Mouse (Mus musculus) erythroid progenitor cell, adult 5-6 weeks (primary cell): ENCODE results near the gene Lrrc58. TPM values are rescaled to one million over a fixed set of nuclear protein-coding genes. Genes with fewer than 3 reads are reported as not detected.

Source experiments
- ATAC-seq: replicated peaks from 2 replicates; pipeline ENCODE4 v1.8.0; 2016; ENCODE audit warnings: moderate number of reproducible peaks, mild to moderate bottlenecking, moderate TSS enrichment, inconsistent platforms; ENCODE audit not compliant: poor library complexity, low FRiP score, severe bottlenecking
- total RNA-seq, 2 experiments: library from RNA; stranded (forward) in 1 of 2; stranded (reverse) in 1 of 2; fragments of 150-400 nt in 1 of 2; fragments of 186-747, 209-891 nt in 1 of 2; gene quantifications; 2 replicates each; pipeline versions ENCODE4 v1.2.3 to v1.2.4; 2015 to 2017; ENCODE audit warnings: low replicate concordance in 2 of 2

The Lrrc58 gene
- total RNA-seq (2015; ENCODE audit: low replicate concordance): 8.8 and 9.7 TPM in 2 replicates
- total RNA-seq (2017; ENCODE audit: low replicate concordance): 3.9 and 4.7 TPM in 2 replicates

DNA sequence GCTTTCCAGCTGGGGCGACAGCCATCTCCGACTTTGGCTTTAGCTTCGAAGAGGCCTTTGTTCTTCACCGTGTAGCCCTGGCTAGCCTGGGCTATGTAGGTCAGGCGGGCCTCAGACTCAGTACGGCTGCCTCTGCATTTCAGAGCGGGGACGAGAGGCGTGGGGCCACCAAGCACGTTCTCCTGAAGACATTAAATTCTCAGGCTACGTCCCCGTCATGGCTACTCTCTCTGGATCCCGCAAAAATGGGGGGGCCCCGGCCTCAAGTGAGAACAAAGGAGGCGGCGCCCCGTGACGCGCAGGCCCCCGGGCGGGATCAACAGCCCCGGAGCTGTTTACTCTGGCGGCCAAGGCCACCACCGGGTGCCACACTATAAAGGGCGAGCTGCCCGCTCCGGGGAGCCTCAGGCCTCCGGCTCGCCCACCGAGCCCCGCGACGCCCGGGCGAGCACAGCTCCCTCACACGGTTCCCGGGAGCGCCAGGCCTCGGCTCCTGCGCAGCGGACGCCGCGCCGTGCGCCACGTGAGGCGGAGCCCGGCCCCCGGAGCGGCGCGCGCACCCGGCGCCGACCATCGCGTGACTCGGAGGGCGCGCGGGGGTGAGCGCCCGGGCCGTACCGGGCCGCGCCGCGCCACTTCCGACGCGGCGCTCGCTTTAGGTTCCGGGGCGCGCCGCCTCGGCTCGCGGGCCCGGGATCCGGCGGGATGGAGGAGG is at the start of gene Lrrc58:
Gene Lrrc58 (plus strand): TSS at position 599 of the 715 bp plus-strand sequence.
- ATAC-seq: no peak

DNA sequence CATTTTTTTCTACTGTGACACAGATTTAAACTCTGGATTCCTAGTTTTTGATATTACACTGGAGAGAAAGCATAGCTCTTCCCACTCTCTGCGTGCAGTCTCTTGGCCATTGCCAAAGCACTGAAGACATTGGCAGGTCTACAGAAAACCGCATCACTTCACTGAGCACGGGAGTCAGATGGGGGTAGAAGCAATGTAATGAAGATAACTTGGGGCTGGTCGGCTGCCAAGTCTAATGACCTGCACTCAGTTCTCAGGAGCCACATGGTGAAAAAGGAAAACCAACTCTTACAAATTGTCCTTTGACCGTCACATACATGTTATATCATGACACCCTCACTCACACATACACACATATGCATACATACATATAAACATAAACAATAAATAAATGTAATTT is 44.2 kb upstream of the Lrrc58 start:
- no peak for ATAC-seq

DNA sequence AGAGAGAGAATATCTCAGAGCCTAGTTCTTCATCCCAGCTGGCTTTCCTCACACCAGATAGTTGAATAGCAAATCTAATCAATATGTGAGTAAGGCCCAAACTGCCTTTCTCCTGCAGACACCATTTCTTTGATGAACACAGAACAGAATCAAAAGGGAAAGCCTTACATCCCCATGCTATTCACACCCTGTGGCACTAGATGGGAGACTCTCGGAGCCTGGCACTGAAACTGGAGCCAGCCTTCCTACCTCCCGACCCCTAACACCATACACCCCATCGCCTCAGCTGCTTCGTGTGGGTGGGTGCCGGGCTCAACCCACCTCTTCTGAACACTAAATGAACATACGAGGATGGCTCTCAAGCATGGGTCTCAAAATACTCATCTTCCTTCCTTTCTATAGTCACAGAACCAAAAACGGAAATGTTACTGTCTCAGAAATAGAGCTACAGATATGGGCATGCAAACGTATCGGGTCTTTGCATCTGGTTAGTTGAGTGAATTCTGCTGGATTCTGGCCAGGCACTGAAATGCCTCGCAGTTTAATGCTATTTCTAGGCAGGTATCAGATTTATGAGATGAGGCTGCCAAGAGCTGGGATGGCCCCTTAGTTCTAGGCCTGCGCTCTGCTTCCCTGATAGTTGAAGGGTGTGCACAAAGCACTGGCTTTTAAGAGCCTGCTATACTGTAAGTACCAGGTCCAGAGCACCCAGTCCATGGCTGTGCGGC is 43.2 kb upstream of the Lrrc58 start:
- no peak for ATAC-seq

DNA sequence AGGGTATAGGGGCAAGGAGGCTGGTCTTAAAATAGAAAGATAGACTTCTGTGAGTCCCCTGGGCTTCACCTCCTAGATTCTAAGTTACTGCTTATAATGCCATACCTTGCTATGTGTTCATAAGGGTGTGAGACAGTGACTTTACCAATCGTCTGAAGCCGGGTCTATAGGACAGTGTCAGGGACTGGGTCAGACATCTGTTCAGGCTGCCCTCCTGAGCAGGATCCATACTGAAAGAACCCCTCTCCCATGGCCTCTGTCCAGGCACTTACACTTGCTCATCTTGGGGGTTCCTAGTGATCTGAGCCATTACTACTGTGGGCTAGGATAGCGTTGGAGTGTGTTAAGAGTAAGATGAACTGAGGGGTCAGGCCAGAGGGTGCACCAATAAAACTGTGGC is 41.9 kb upstream of the Lrrc58 start:
- no peak for ATAC-seq

DNA sequence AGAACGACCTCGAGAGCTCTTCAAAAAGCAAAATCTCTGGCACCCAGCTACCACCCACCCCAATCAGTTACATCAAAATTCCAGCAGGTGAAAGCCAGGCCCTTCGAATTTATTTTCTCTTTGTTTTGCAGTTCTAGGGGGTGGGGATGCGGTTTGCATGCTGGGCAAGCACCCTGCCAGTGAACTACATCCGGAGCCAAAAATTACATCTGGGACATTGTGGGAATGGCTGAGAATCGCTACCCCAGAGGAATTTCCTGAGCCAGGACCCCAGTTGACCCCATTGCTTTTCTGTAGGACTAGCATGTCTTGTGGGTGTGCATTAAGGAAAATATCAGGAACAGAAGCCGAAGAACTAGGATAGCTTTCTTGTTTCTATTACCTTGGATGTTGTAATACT is 37.1 kb upstream of the Lrrc58 start:
- ATAC-seq: no peak

DNA sequence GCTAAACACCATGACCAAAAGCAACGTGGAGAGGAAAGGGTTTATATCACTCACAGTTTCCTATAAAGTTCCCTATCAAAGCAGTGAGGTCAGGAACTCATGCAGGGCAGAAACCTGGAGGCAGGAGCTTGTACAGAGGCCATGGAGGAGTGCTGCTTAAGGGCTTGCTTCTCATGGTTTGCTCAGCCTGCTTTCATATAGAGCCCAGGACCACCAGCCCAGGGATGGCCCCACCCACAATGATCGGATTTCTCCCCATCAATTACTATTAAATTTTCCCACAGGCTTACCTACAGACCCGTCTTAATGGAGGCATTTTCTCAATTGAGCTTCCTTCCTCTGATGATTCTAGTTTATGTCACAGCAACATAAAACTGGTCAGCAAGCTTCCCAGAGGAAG is 30.6 kb upstream of the Lrrc58 start:
- ATAC-seq: no peak

DNA sequence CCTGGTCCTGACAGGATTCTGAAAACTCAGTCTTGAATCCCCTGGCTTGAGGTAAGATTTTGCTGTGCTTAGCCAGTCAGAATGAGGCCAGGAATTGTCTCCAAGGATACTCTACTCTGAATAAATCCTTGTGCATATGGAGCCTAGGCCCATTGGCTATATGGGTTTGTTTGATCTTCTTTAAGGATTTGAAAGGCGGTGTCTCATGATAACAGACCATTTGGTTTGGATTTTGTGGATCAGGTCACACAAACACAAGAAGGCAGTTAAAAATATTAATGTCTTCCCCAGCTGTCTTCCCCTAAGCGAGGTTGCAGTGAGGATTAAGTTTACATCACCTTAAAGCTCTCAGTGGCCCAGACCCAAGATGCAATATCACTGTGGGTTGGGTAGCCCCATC is 25.8 kb upstream of the Lrrc58 start:
- no peak for ATAC-seq

DNA sequence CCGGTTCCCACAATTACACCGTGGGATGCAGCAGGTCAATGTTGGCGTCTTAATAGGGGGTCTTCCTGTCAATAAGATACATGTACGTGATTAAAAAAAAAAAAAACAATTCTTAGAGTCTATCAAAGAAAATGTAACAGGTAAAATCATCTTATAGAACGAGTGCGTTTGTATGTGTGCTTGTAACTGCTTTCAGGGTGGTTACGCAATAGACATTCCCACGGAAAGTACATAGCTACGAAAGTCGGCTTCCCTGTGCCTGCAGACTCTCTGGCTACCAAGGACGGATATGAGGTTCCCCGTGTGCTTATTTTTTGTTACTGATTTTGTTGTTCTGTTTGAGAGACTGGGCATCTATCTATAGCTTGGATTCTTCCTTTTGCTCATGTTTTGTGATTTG is 24.4 kb upstream of the Lrrc58 start:
- ATAC-seq: no peak

DNA sequence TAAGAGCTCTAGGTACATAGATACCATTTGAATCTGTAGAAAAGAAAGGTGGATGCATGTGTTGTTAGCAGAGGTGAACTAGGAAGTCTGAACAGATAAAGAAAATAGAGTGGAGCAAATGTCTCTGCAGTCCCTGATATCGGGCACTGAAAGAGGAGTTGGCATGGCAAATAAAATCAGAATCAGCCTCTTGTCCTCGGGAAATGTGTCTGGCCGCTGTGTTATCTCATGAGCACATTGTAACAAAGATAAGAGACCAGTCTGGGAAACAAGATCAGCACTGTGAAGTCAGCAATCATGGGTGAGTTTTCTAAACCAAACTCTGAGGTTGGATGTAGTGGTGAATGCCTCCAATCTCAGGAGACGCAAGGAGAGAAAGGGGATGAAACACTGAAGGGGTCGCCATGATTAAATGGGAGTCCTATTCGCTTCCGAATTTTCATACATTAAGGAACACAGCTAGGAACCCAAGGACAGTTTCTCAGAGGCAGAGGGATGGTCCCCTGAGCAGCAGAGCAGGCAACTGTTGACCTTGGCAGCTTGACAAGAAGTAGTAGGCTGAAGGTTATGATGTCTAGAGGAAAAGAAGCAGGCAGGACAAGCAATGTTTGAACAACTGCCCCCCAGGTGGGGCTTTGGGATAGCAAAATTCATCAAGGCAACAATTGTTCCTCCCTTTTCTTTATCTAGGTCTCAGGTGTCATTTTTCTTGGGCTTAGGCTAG is 22.8 kb upstream of the Lrrc58 start:
- ATAC-seq: no peak

DNA sequence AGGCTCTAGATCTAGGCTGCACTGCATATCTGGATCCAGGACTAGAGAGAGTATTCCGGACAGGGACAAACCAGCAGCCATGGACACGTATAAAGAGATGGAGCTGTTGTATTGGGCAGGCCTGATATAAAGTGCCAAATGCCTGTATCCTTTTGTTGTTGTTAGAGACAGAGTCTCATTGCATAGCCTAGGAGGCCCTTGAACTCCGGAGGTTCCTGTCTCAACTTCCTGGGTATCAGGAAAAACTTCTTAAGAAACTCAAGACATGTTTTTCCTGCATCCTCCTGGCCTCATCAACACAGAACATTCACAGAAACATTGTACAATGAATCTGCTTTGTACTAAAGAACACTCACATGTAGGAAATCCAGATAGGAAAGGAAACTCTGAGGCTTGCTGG is 21.1 kb upstream of the Lrrc58 start:
- no peak for ATAC-seq

DNA sequence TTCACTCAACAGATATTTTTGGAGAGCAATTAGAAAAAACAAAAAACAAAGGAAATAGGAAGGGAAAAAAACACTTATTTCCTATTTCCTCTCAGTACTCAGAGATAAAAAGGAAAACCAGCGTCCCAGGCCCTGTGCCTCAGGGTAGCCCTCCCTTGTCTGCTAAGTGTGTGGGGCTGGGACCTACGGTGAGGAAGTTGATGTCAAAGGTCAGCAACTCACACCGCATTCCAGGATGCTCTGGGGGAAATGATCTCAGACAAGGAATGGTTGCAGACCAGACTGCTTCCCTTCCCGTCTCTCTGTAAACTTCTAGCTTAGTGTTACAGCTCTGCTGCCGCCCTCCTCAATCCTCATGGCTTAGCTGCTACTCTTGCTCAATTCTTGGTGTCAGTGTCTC is 16.8 kb upstream of the Lrrc58 start:
- no peak for ATAC-seq

DNA sequence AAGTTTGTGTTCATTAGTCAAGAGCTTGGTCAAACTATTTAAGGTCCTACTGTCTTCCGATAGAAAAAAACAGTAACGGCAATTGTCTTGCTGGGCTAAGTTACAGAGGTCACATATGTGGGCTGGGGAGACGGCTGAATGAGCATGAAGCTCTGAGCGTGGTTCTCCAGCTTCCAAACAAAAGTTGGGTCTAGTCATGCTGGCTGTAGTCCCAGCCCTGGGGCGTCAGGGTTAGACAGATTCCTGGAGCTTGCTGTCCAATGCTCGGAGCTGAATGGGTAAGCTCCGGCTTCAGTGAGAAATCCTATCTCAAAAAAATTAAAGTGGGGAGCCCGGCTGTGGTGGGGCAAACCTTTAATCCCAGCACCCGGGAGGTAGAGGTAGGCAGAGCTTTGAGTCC is 14.9 kb upstream of the Lrrc58 start:
- ATAC-seq: no peak

DNA sequence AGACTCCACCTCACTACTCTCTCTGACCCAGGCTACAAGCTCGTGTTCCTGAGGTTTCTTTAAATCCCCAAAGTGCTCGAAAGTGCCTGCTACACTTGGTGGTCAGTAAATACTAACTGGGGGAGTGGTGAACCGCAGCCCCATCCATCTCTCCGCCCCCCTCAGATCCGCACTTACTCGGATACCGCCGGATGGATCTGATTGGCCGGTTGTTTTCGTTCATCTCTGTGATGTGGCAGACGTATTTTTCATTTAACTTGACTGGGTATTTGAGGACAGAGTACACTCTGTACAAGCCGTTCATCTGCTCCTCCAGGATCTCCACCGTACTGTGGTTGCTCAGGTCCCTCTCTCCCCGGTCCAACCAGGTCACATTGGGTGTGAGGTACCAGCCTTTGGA is 14.1 kb upstream of the Lrrc58 start:
- no peak for ATAC-seq

DNA sequence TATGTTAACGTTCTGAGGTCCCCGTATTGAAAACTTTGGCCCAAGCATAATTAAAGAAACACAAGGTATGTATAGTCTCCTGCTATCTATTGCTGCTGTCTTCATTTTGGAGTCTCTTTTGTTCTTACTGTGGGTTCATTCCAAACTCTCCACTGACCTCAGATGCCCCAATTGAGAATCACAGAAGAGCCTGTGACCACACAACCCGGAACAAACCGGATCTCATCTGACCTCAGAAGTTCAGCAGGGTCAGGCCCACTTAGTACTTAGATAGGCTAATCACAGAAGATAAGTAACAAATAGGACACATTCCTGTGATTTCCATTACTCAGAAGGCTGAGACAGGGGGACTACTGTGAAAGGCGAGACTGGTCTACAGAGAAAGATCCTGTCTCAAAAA is 13.6 kb upstream of the Lrrc58 start:
- no peak for ATAC-seq

DNA sequence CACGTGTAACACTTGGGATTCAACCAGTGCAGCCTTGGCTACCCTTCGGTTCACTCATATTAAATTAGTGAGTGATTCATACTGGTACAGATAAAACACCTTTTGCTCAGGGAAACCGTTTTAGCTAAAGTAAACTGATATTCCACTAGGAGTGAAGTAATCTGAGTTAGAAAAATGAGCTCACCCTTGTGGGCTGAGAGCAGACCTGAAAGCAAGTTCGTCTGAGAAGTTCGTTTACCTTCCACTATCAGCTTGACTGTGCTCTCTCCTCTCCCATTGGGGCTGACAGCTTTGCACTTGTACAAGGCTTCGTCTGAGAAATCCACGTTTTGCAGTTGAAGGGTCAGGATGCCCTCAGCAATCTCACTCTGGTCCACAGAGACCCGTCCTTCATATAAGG is 12.6 kb upstream of the Lrrc58 start:
- no peak for ATAC-seq

DNA sequence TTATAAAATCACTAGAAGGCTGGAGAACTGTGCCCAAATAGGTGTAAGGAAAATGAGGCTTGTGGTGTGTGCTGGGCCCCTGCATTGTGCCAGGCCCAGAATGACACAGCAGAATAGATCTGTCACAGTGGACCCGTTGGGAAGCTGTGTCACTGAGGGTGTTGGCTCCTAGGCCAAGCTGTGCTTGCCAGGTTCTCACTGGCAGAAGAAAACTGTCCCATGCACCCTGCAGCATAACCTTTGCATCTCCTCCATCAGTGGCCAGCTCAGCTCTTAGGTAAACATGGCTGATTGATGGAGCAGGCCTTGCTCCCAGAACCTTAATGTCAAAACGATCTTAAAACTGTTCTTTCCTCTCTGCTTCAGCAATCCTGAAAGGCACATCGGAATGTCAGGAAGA is 11.9 kb upstream of the Lrrc58 start:
- ATAC-seq: no peak

DNA sequence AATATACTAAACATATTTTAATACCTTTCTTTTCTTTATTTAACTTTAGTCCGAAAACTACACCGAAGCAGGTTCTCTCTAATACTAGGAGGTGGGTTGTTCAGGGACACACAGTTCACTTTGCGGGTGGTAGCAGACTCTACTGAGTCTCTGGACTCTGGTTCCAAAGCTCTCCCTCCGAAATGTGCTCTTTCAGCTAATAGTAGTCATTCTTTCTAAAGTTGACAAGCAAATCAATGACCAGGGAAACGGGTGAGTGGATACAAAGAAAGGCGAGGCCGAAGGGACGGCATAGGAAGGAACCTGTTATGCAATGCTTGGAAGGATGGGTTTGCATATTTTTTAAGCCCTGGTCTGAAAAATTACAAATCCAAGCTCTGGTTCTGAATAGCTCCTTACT is 10.7 kb upstream of the Lrrc58 start:
- ATAC-seq: no peak

DNA sequence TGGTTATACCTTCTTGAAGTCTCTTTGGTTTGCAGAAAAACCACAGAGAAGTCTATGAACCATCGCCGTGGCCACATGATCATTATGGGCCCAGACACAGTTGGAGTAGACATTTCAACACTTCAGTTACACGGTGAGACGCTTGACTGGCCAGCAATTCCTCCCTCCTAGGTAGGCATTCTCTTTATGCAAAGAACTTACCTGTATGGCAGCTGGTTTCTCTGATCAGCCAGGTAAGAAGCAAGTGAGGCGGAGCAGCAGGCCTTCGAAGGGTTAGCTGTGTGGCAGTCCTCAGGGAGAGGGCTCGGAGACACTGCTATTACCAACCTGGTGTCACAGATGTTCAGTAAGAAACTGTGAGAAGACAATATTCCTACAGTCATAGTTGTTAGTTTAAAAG is 8.0 kb upstream of the Lrrc58 start:
- ATAC-seq: no peak

DNA sequence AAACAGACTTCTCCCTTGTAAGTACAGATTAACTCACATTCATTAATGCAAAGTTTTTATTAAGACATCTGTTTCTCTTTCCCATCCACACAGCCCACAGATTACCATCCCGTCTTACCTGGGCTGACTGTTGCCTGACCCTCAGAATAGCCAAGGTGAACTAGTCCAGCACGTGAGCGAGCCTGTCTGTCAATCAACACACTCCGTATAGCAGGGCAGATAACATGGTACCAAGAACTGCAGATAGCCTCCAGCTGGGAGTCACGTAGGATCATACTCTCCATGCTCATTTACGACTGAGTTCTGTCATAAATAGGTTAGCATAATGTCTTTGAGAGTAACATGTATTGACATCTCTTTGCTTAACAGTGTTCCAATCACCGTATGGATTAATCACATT is 7.2 kb upstream of the Lrrc58 start, which contains the start of gene Gm36028:
Gene Gm36028 (minus strand): TSS at position 118 of the 400 bp plus-strand sequence.
- no peak for ATAC-seq

DNA sequence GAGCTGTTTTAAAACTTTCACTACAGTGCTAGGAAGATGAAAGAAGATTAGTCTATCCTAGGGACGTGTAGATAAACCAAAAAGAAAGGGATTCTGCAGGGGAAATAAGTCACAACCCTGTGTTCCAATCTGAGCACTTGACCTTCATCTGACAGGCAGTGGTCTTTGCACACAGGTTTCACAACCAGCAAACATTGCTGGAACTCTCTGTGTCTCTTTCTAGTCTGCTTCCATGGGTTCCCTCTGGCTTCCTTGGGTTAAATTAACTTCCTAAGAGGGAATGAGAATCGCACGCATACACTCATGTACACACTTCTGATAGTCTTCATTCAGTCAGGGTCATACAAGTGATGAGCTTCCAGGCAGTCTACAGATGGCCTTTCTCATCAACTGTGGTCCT is 4.3 kb upstream of the Lrrc58 start:
- no peak for ATAC-seq

DNA sequence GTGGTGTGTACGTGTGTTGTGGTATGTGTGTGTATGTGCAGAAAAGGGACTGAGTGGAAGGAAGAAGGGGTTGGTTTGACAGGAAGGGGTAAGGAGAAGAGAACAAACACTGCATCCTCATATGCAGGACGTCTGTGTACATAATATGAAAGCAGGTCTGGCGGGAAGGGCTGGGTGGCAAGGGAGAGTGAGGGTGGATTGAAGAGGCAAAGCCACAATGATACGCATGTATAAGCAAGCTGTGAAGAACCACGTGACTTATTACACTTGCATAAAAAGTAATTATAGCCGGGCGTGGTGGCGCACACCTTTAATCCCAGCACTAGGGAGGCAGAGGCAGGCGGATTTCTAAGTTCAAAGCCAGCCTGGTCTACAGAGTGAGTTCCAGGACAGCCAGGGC is 2.3 kb upstream of the Lrrc58 start:
- ATAC-seq: no peak
